Mouse (Mus musculus) adipocyte (in vitro differentiated cells): ENCODE data around the gene Cldn34b1.
"Not testable (repeated sequence)": the region's sequence is repeated elsewhere in the genome, so short reads cannot be mapped to it uniquely, and the experiment has no call there.

Source experiments
- DNase-seq: peaks from one replicate; pipeline ENCODE4 v3.0.0-alpha.2; 2016; ENCODE audit warnings: low spot score

Cldn34b1 gene

DNA sequence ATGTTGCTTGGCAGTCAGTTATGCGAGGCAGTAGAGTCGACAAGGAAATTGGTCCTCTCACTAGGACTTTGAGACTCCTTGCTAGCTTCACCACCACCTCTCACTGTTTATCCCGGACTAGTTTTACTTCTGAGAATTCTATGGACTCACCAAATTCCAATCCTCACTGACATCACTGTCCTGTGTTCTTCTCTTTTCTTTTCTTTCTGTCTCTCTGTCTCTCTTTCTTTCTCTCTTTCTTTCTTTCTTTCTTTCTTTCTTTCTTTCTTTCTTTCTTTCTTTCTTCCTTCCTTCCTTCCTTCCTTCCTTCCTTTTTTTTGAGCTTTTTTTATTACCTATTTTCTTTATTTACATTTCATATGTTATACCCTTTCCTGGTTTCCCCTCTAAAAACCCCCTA is at the start of gene Cldn34b1:
TSS of gene Cldn34b1 (minus strand) at position 101 of the 400 bp plus-strand sequence.
- DNase-seq: not testable (repeated sequence)

DNA sequence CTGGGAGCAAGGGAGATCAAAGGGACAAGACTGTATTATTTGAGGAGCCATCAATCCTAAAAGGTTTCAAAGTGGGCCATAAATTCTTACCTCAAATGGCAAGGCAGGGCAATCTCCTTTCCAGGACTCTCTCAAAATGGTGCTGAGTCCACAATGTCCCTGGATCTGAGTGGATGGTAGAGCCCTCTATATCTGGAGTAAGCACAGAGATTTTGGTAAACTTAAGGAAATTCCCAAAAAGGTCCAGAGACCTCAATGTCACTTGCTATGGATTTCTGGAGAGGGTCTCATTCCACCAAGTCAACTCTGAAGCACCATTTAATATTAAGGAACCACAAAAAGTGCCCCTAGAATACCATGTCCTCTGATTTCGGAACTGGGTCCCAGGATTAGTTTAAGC is 45.8 kb upstream of the Cldn34b1 start, which contains the start of gene Magea6:
TSS of gene Magea6 (minus strand) at position 101 of the 400 bp plus-strand sequence.
- not testable (repeated sequence) for DNase-seq
